Mouse (Mus musculus) frontal cortex, postnatal 10 days (tissue): ENCODE results near the gene St6gal2.

Experiments used
- DNase-seq, 2 experiments: peaks; one replicate each; pipeline ENCODE4 v3.0.0; 2022; ENCODE audit warnings: low spot score in 2 of 2, mixed read lengths in 1 of 2

Gene St6gal2

GRCm38 (mm10) chr17:55445250-55446184, at the start of gene St6gal2:
Gene St6gal2, plus strand, starts transcription at chr17:55445382.
- peak; percentile 17 to 62 for DNase-seq

GRCm38 (mm10) chr17:55406043-55406442, 39.1 kb upstream of the St6gal2 start:
- no peak for DNase-seq

GRCm38 (mm10) chr17:55416519-55416918, 28.7 kb upstream of the St6gal2 start:
- DNase-seq, result no peak

GRCm38 (mm10) chr17:55446185-55446527, 974 bp downstream of the St6gal2 start:
- DNase-seq, result peak in 1 of 2 experiments; percentile 18

DNA sequence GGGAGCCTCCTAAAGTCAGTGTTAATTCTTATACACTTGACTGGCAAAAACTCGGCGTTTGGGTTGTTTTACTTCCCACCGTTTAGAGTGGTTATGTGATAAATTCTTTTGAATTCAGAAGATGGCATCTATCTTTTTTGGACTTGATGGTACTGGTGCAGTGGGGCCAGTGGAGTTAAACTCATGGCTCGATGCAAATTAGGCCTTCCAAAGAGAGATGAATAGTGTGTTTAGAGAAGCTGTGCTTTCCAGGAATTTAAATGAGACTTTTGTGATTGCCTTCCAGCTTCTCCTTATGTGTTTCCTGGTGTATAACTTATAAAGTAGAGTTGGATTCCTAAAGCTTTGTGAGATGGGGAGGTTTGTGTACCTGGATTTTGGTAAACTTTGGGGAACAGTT, 1.5 kb downstream of the St6gal2 start:
- no peak for DNase-seq

DNA sequence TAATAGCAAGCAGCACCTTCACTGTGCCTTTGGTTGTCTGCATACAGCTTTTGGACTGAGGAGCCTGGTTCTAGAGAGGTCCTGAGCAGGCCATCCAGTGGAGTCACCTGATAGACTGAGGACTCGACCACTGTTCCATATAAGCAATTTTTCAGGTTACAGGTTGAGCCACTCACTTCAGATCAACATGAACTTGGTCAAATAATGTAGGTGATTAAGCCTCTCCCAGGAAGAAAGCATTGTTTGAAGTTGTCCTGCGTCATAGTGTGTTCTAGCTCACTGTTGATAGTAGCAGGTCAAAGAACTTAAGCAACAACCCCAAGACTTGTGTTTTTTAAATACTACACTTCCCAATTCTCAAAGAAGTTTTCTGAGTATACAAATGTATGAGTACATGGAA, 5.8 kb downstream of the St6gal2 start:
- DNase-seq, result no peak

GRCm38 (mm10) chr17:55454487-55454886, 9.3 kb downstream of the St6gal2 start:
- DNase-seq, result no peak

DNA sequence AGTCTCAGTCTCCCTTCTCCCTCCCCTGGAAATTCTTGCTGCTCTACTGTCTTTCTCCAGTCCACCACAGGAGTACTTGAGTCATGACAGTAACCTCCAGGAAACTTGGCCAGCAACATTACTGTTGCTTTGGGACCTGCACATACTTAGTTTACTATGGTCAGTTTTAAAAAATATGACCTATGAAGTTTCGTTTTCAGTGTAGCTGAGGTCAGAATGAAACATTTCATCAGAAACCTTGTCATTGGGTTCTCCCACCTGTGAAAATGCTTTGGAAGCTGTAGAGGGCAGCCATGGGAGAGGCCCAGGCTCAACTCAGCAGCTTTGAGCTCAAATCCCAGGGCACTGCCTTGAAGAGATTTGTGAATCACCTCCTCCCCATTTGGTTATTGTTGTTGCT, 15.0 kb downstream of the St6gal2 start:
- no peak for DNase-seq

DNA sequence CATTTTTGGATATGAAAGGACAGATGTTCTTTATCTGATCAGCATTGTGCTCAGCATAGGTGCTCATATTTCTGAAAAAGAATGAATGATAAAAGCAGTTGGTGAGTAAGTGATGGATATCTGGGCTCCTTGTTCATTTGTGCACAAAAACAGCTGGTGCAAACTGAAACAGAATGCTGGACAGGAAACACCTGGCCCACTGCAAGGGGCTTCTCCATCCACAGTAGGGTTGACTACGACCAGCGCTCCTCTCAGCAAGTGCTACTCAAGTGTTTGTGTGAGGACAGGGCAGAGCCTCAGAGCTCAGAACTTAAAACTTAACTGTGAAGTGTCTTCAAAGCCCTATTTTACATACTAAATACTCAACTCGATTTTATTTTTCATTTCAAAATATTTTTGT, 22.4 kb downstream of the St6gal2 start:
- no peak for DNase-seq

DNA sequence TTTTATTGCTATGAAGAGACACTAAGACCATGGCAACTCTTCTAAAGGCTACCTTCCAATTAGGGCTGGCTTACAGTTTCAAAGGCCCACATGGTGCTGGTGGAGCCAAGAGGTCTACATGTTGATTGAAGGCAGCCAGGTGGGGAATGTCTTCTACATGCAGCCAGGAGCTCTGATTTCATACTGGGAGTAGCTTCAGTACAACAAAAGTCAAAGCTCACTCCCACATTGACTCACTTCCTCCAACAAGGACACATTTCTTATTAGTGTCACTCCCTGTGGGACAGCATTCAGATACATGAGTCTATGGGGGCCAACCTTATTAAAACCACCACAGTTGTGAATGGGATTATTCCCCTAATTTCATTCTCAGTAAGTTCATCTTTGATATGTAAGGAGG, 23.8 kb downstream of the St6gal2 start:
- no peak for DNase-seq

- no peak for DNase-seq
Measured at GRCm38 (mm10) chr17:55475974-55476373, 30.8 kb downstream of the St6gal2 start.

DNA sequence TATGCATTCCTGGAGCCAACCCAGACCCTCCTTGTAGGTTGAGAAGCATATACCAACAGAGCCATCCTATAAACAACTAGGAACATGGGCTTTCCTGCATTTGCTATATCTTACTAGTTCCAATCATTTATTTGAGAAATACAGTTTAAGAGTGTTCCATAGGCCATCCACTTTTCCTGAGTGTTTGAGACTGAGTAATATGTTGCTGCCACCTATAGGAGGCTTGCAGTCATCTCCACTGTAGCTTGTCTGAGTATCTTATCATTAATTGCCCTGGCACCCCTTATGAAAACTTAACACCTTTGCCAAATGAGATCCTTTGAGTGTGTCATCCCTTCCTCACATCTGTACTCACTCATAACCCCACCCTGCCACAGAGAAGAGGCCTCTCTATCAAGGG, 32.2 kb downstream of the St6gal2 start:
- DNase-seq, result no peak

DNA sequence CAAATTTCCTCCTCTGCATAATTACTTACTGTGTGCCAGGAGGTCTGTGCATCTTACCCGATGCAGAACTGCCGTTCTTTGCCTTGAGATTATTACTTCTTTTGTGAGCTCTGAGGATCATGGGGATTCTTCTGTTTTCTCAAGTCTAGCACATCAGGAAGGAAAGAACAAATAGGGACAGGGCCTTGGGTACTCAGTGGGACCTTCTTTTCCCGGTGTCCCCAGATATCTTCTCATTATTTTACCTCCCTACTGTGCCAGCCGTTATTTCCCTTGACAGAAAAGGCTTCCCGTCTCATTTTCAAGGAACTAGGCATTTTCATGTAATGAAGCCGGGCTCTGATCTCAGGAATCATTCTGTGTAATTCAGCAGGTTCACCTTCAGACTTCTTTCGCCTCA, 34.2 kb downstream of the St6gal2 start:
- no peak for DNase-seq

DNA sequence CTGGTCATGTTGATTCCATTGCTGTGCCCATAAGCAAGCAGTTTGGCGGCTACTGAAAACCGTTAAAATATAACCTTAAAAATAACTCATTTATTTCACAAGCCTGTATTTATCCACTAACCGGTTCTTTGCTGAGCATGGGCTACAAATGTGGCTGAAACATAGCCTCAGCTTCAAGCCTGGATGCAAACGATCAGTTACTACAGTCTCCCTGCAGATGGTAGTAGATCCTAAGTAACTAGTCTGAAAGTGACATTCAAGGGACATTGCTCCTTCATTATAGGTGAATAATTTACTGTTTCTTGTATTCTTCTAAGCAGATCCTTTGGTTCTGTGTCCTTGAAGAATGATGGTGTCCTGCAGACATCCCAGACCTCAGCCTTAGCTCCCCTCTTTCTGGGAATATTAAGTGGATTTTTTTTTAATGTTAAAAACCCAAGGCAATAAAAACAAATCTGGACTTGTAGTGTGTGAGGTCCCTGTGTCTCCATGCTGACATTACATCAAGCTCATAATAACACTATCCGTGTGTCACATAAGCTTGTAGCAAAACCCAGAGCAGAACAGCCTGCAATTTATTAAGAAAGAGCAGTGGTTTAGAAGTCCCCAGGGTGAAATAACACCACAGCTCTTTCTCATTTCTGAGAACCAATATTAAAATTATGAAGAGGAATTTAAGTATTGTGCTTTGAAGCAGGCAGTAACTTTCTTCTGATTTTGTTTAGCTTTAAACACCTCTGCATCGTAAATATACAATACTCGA, 39.1 kb downstream of the St6gal2 start:
- DNase-seq, result no peak

GRCm38 (mm10) chr17:55531872-55532271, 86.7 kb downstream of the St6gal2 start:
- DNase-seq, result no peak

DNA sequence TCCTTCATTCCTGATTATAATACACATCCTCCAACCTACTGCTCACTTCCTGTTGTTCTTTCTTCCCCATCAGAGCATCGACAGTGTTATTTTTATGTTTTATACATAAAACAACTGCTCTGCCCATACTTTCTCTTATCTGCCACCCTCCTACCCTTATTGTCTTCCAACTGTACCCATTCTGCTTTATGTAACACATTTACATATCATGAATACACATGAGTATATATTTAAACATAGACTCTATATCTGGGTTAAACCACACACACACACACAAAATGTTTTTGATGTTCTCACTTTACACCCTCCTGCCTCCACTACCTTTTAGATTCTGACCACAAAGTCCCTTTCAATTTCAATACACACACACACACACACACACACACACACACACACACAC, 103.3 kb downstream of the St6gal2 start:
- no peak for DNase-seq

GRCm38 (mm10) chr17:55561774-55562173, 116.6 kb downstream of the St6gal2 start:
- no peak for DNase-seq
